In genomic region chr19:29049401-29050075, GRCm38 (mm10) we compare ENCODE assay signal across 26 mouse cellular contexts. TPM values are rescaled to one million over a fixed set of nuclear protein-coding genes. Genes with fewer than 3 reads are reported as not detected.
DNase-seq lines count a peak whose midpoint lies in the region; ATAC-seq and TF ChIP-seq lines count a peak whose summit lies in the region.
"Had no signal": no experiment of that assay in that cellular context is flagged by ENCODE, and none has a peak within 500 bp of the region (broad histone marks: within the 10 kb centered on the region; RNA-seq: fewer than 3 reads in every experiment).

No protein-coding gene starts in this region.

- H3K4me2 ChIP-seq in liver, embryonic 12.5 days: no peak overlapping the region
- no peak overlapping the region for H3K4me2 ChIP-seq in lung, postnatal 0 days (replicated peaks; ENCODE audit: low read depth, low read length)
- H3K4me2 ChIP-seq in myocyte (ENCODE audit: low read depth): no peak overlapping the region
- H3K4me2 ChIP-seq: embryonic facial prominence, embryonic 12.5 days; heart, embryonic 13.5 days; kidney, embryonic 15.5 days; lung, embryonic 14.5 days; neural tube, embryonic 12.5 days had no signal

- peaks cover 24% of the 10 kb centered on the region for H3K4me1 ChIP-seq in liver, adult 2 months (ENCODE audit: control insufficient read depth, insufficient read depth, low read length)
- peaks cover 63% of the 10 kb centered on the region for H3K4me1 ChIP-seq in liver, embryonic 12.5 days
- no peaks in the 10 kb centered on the region for H3K4me1 ChIP-seq in lung, postnatal 0 days (ENCODE audit: insufficient read depth, low read depth, low read length)
- H3K4me1 ChIP-seq: neural tube, embryonic 12.5 days had no signal

- peak overlapping the region; percentile 33; the same call in 1 of the 2 replicates for H3K4me3 ChIP-seq in liver, adult 2 months (ENCODE audit: insufficient read depth, low read depth, low read length)
- no peak overlapping the region for H3K4me3 ChIP-seq in liver, embryonic 12.5 days
- no peak overlapping the region for H3K4me3 ChIP-seq in lung, postnatal 0 days (ENCODE audit: low read depth, low read length)
- no peak overlapping the region for H3K4me3 ChIP-seq in myocyte
- H3K4me3 ChIP-seq: embryonic facial prominence, embryonic 12.5 days; heart, embryonic 13.5 days; kidney, embryonic 15.5 days; midbrain, embryonic 10.5 days; neural tube, embryonic 12.5 days had no signal

- DNase-seq in adrenal gland, postnatal 10 days: peak; percentile 47
- no peak for DNase-seq in adrenal gland, adult 8-10 months
- DNase-seq in liver, adult 2 months (ENCODE audit: extremely low read depth, low read depth, low spot score): peak; percentile 95
- no peak for DNase-seq in lung, postnatal 0 days (ENCODE audit: low spot score)
- no peak for DNase-seq in lung, postnatal 4 days
- DNase-seq in urinary bladder, adult 18-20 months (ENCODE audit: low spot score in 2 of 2): no peak
- DNase-seq: cerebellum, adult 9-10 months; cerebellum, postnatal 36 days; kidney, adult 18-20 months; kidney, postnatal 36 days; layer of hippocampus, postnatal 36 days; left cerebral cortex, postnatal 4 days; lung, embryonic 14.5 days; right cerebral cortex, postnatal 4 days; thymus, postnatal 14 days had no signal

- H3K9me3 ChIP-seq in liver, embryonic 12.5 days (replicated peaks): no peaks in the 10 kb centered on the region
- no peaks in the 10 kb centered on the region for H3K9me3 ChIP-seq in lung, postnatal 0 days (ENCODE audit: low read length)
- H3K9me3 ChIP-seq: embryonic facial prominence, embryonic 12.5 days; G1E; heart, embryonic 13.5 days; kidney, embryonic 15.5 days; midbrain, embryonic 10.5 days; neural tube, embryonic 12.5 days had no signal

- peaks cover 5% of the 10 kb centered on the region for H3K79me2 ChIP-seq in liver, adult 2 months (ENCODE audit: control insufficient read depth, insufficient read depth, low read length)
- H3K79me2 ChIP-seq in myocyte (ENCODE audit: control insufficient read depth, insufficient read depth): peaks cover 7% of the 10 kb centered on the region

- no peak for TF ChIP-seq EP300 in lung, postnatal 0 days (IDR thresholded peaks at IDR 0.05)

- H3K9ac ChIP-seq in liver, adult 2 months (ENCODE audit: low read depth, low read length): peak overlapping the region; percentile 98
- no peak overlapping the region for H3K9ac ChIP-seq in liver, embryonic 12.5 days
- H3K9ac ChIP-seq in lung, postnatal 0 days (replicated peaks; ENCODE audit: low read depth): no peak overlapping the region
- H3K9ac ChIP-seq: embryonic facial prominence, embryonic 12.5 days; heart, embryonic 13.5 days; kidney, embryonic 15.5 days; lung, embryonic 14.5 days; neural tube, embryonic 12.5 days had no signal

- no peak overlapping the region for H3ac ChIP-seq in myocyte (ENCODE audit: control insufficient read depth, insufficient read length)

- H3K36me3 ChIP-seq in liver, adult 2 months (ENCODE audit: control insufficient read depth, insufficient read depth, low read length): no peaks in the 10 kb centered on the region
- H3K36me3 ChIP-seq in liver, embryonic 12.5 days: no peaks in the 10 kb centered on the region
- H3K36me3 ChIP-seq in lung, postnatal 0 days (ENCODE audit: insufficient read depth, low read length): no peaks in the 10 kb centered on the region
- no peaks in the 10 kb centered on the region for H3K36me3 ChIP-seq in myocyte (ENCODE audit: control insufficient read depth, insufficient read depth)
- H3K36me3 ChIP-seq: embryonic facial prominence, embryonic 12.5 days; heart, embryonic 13.5 days; kidney, embryonic 15.5 days; midbrain, embryonic 10.5 days; neural tube, embryonic 12.5 days had no signal

- no peak for TF ChIP-seq POLR2A in liver, adult 2 months (IDR thresholded peaks at IDR 0.05; ENCODE audit: extremely low read depth, insufficient read depth, low read length)
- no peak for TF ChIP-seq POLR2A in myocyte (IDR thresholded peaks at IDR 0.05; ENCODE audit: insufficient read length, low read depth)

- no peaks in the 10 kb centered on the region for H3K27me3 ChIP-seq in liver, adult 2 months (ENCODE audit: control insufficient read depth, insufficient read depth, low read length)
- H3K27me3 ChIP-seq in liver, embryonic 12.5 days (replicated peaks): no peaks in the 10 kb centered on the region
- no peaks in the 10 kb centered on the region for H3K27me3 ChIP-seq in lung, postnatal 0 days (replicated peaks; ENCODE audit: insufficient read depth, low read length)
- no peaks in the 10 kb centered on the region for H3K27me3 ChIP-seq in myocyte (ENCODE audit: control insufficient read depth, insufficient read depth, insufficient read length)
- H3K27me3 ChIP-seq: embryonic facial prominence, embryonic 12.5 days; heart, embryonic 13.5 days; kidney, embryonic 15.5 days; neural tube, embryonic 12.5 days had no signal

- no peak for ATAC-seq in liver, embryonic 12.5 days
- no peak for ATAC-seq in lung, postnatal 0 days
- ATAC-seq: forebrain, embryonic 16.5 days; hindbrain, embryonic 16.5 days; midbrain, embryonic 16.5 days had no signal

- peak overlapping the region; percentile 99 for H3K27ac ChIP-seq in liver, adult 2 months (replicated peaks; ENCODE audit: insufficient read depth, low read depth, low read length)
- H3K27ac ChIP-seq in liver, embryonic 12.5 days: no peak overlapping the region
- peak overlapping the region; percentile 16; the same call in 1 of the 2 replicates for H3K27ac ChIP-seq in lung, postnatal 0 days (ENCODE audit: low read length)
- H3K27ac ChIP-seq: embryonic facial prominence, embryonic 12.5 days; heart, embryonic 13.5 days; kidney, embryonic 15.5 days; neural tube, embryonic 12.5 days had no signal

- TF ChIP-seq CTCF in liver, adult 2 months (IDR thresholded peaks at IDR 0.05; ENCODE audit: low read depth, low read length): no peak
- no peak for TF ChIP-seq CTCF in lung, postnatal 0 days (IDR thresholded peaks at IDR 0.05)

- 19% methylated on average over 12 of the region's 12 CpGs for WGBS in liver, adult 2 months
- 67% methylated on average over 12 of the region's 12 CpGs for WGBS in liver, embryonic 12.5 days (ENCODE audit: insufficient replicate concordance)
- 59% methylated on average over 12 of the region's 12 CpGs for WGBS in lung, postnatal 0 days

TF ChIP-seq in myocyte, 11 proteins besides CTCF, POLR2A, EP300 and RAD21:
- TF ChIP-seq REST (IDR thresholded peaks at IDR 0.05; ENCODE audit: insufficient read depth, insufficient read length): no peak
- 0 out of 2 replicates have a peak, but pooled peaks have one; percentile 18 for TF ChIP-seq CEBPB (IDR thresholded peaks at IDR 0.05; ENCODE audit: insufficient read depth, poor library complexity, severe bottlenecking)
TF ChIP-seq in myocyte: peak in this region for 1.

RNA-seq across cellular contexts. Expression of gene Ak3, which starts 1.8 kb away (rescaled TPM):
- 100 to 1,000 TPM; 194 to 208 TPM for total RNA-seq in adrenal gland, postnatal 10 days (2021)
- total RNA-seq in adrenal gland, adult 8-10 months (2022): 100 to 1,000 TPM; 109 to 240 (median 158) TPM
- total RNA-seq in liver, adult 2 months (2014; rRNA removed): 241 and 247 TPM in 2 replicates
- 183 and 205 TPM in 2 replicates for polyA plus RNA-seq in liver, adult 2 months (2012; rRNA removed)
- 56.9 and 59.3 TPM in 2 replicates for polyA plus RNA-seq in liver, embryonic 12.5 days (2016; fragmentation: Nextera tagmentation; extraction: Ambion mirVana)
- polyA plus RNA-seq in lung, postnatal 0 days (2015; fragmentation: Nextera tagmentation; extraction: Ambion mirVana): 79.3 and 81.1 TPM in 2 replicates
- 62.8 TPM for polyA plus RNA-seq in myocyte (2012; fragmentation: generic; extraction: Trizol)

RNA-seq across cellular contexts. Expression of gene Rcl1, which starts 51.6 kb away (rescaled TPM):
- 10 to 100 TPM; 30.6 to 40.3 TPM for total RNA-seq in adrenal gland, postnatal 10 days (2021)
- 10 to 100 TPM; 23.7 to 36.2 (median 30.0) TPM for total RNA-seq in adrenal gland, adult 8-10 months (2022)
- total RNA-seq in liver, adult 2 months (2014; rRNA removed): 117 and 132 TPM in 2 replicates
- polyA plus RNA-seq in liver, adult 2 months (2012; rRNA removed): 75.7 and 87.8 TPM in 2 replicates
- 81.1 and 83.7 TPM in 2 replicates for polyA plus RNA-seq in liver, embryonic 12.5 days (2016; fragmentation: Nextera tagmentation; extraction: Ambion mirVana)
- polyA plus RNA-seq in lung, postnatal 0 days (2015; fragmentation: Nextera tagmentation; extraction: Ambion mirVana): 19.3 and 20.1 TPM in 2 replicates
- polyA plus RNA-seq in myocyte (2012; fragmentation: generic; extraction: Trizol): 19.1 TPM

RNA-seq across cellular contexts. Expression of gene Cdc37l1, which starts 59.4 kb away (rescaled TPM):
- 10 to 100 TPM; 31.8 to 39.0 TPM for total RNA-seq in adrenal gland, postnatal 10 days (2021)
- total RNA-seq in adrenal gland, adult 8-10 months (2022): 10 to 100 TPM; 46.0 to 71.5 (median 58.1) TPM
- total RNA-seq in liver, adult 2 months (2014; rRNA removed): 33.5 and 37.3 TPM in 2 replicates
- polyA plus RNA-seq in liver, adult 2 months (2012; rRNA removed): 6.8 and 8.6 TPM in 2 replicates
- 17.8 and 18.1 TPM in 2 replicates for polyA plus RNA-seq in liver, embryonic 12.5 days (2016; fragmentation: Nextera tagmentation; extraction: Ambion mirVana)
- polyA plus RNA-seq in lung, postnatal 0 days (2015; fragmentation: Nextera tagmentation; extraction: Ambion mirVana): 21.2 and 23.4 TPM in 2 replicates
- 9.2 TPM for polyA plus RNA-seq in myocyte (2012; fragmentation: generic; extraction: Trizol)

Comparison
In these comparisons a context has a peak if more than half of its experiments do, and no peak if none do; other contexts are left out.
1. DNase-seq: peak in adrenal gland, postnatal 10 days (single experiment) and liver, adult 2 months (single experiment); none in adrenal gland, adult 8-10 months (single experiment), lung, postnatal 0 days (single experiment), lung, postnatal 4 days (0 of 2) and urinary bladder, adult 18-20 months (0 of 2).